8 mouse cellular contexts compared by ENCODE assay signal in genomic region chr13:23764324-23765171, GRCm38 (mm10). TPM values are rescaled to one million over a fixed set of nuclear protein-coding genes. Genes with fewer than 3 reads are reported as not detected.
A peak's percentile ranks its signal among the peaks of the same experiment; 100 is the strongest.
DNase-seq lines count a peak whose midpoint lies in the region; ATAC-seq and TF ChIP-seq lines count a peak whose summit lies in the region.

No protein-coding gene starts in this region.

- H3K36me3 ChIP-seq in hindbrain, embryonic 15.5 days, result no peaks in the 10 kb centered on the region
- H3K36me3 ChIP-seq in midbrain, postnatal 0 days (ENCODE audit: insufficient read depth, low read length), result no peaks in the 10 kb centered on the region

- H3K27ac ChIP-seq in layer of hippocampus, adult 2 months, result peak overlapping the region; percentile 86
- H3K27ac ChIP-seq in cortical plate, adult 2 months (ENCODE audit: insufficient read depth, low read length), result no peak overlapping the region
- H3K27ac ChIP-seq in hindbrain, embryonic 15.5 days (replicated peaks), result peak overlapping the region; percentile 87
- H3K27ac ChIP-seq in midbrain, postnatal 0 days (ENCODE audit: low read depth, low read length), result peak overlapping the region; percentile 67; the same call in 1 of the 2 replicates

- peak overlapping the region; percentile 69 for H3K4me3 ChIP-seq in layer of hippocampus, adult 2 months
- H3K4me3 ChIP-seq in cortical plate, adult 2 months (ENCODE audit: insufficient read depth, low read length), result peak overlapping the region; percentile 33; the same call in 1 of the 2 replicates
- H3K4me3 ChIP-seq in hindbrain, embryonic 15.5 days, result peak overlapping the region; percentile 56
- peak overlapping the region; percentile 58 for H3K4me3 ChIP-seq in midbrain, postnatal 0 days (ENCODE audit: low read depth, low read length)

- no peak for DNase-seq in layer of hippocampus, adult 2 months (ENCODE audit: low spot score in 2 of 2)
- DNase-seq in layer of hippocampus, adult 18-20 months (ENCODE audit: low spot score in 2 of 2), result no peak
- no peak for DNase-seq in midbrain, postnatal 0 days (ENCODE audit: low spot score)
- DNase-seq in cerebellum, adult 9-11 months, result no peak
- DNase-seq in gastrocnemius, postnatal 10 days, result no peak
- DNase-seq in thymus, postnatal 14 days, result no peak

- no peak for TF ChIP-seq POLR2A in cortical plate, adult 2 months (IDR thresholded peaks at IDR 0.05; ENCODE audit: extremely low read depth, insufficient read depth, low read length)

- H3K9me3 ChIP-seq in hindbrain, embryonic 15.5 days, result no peaks in the 10 kb centered on the region
- H3K9me3 ChIP-seq in midbrain, postnatal 0 days (ENCODE audit: low read length), result no peaks in the 10 kb centered on the region

- no peaks in the 10 kb centered on the region for H3K27me3 ChIP-seq in hindbrain, embryonic 15.5 days
- no peaks in the 10 kb centered on the region for H3K27me3 ChIP-seq in midbrain, postnatal 0 days (ENCODE audit: insufficient read depth, low read length)

- WGBS in hindbrain, embryonic 15.5 days, result 35% methylated on average over 12 of the region's 12 CpGs
- WGBS in midbrain, postnatal 0 days, result 36% methylated on average over 12 of the region's 12 CpGs

- TF ChIP-seq CTCF in layer of hippocampus, adult 2 months (conservative IDR thresholded peaks at IDR 0.05), result no peak
- TF ChIP-seq CTCF in cortical plate, adult 2 months (IDR thresholded peaks at IDR 0.05; ENCODE audit: extremely low read depth, insufficient read depth, low read length), result no peak
- no peak for TF ChIP-seq CTCF in midbrain, postnatal 0 days (IDR thresholded peaks at IDR 0.05)

- no peaks in the 10 kb centered on the region for H3K4me1 ChIP-seq in cortical plate, adult 2 months (ENCODE audit: control insufficient read depth, insufficient read depth, low read length)
- peaks cover 31% of the 10 kb centered on the region for H3K4me1 ChIP-seq in hindbrain, embryonic 15.5 days (replicated peaks)
- 0 out of 2 replicates have a peak, but pooled peaks cover 4% of the 10 kb centered on the region for H3K4me1 ChIP-seq in midbrain, postnatal 0 days (ENCODE audit: insufficient read depth, low read length)

- no peak for ATAC-seq in hindbrain, embryonic 15.5 days (ENCODE audit: low FRiP score, low read depth)
- ATAC-seq in midbrain, postnatal 0 days (ENCODE audit: low FRiP score), result no peak

- peak overlapping the region; percentile 87 for H3K4me2 ChIP-seq in hindbrain, embryonic 15.5 days
- H3K4me2 ChIP-seq in midbrain, postnatal 0 days (ENCODE audit: low read depth, low read length, poor library complexity, severe bottlenecking), result peak overlapping the region; percentile 82

- H3K9ac ChIP-seq in hindbrain, embryonic 15.5 days, result peak overlapping the region; percentile 61; the same call in 1 of the 2 replicates
- H3K9ac ChIP-seq in midbrain, postnatal 0 days (replicated peaks; ENCODE audit: low read length, poor library complexity, severe bottlenecking), result peak overlapping the region; percentile 65; the same call in 1 of the 2 replicates

RNA-seq across cellular contexts. Expression of gene Hist1h1a, which starts 1.1 kb away (rescaled TPM):
- total RNA-seq in layer of hippocampus, adult 2 months (2021), result 10 to 100 TPM; 18.5 to 18.9 TPM
- 10 to 100 TPM; 15.7 to 16.5 TPM for total RNA-seq in layer of hippocampus, adult 18-20 months (2021)
- 0.55 and 0.77 TPM in 2 replicates for polyA plus RNA-seq in cortical plate, adult 2 months (2012; rRNA removed)
- 0.75 and 0.84 TPM in 2 replicates for polyA plus RNA-seq in hindbrain, embryonic 15.5 days (2015; fragmentation: Nextera tagmentation; extraction: Ambion mirVana)
- total RNA-seq in midbrain, postnatal 0 days (2014; rRNA removed), result 90.8 and 138 TPM in 2 replicates
- polyA plus RNA-seq in midbrain, postnatal 0 days (2015; fragmentation: Nextera tagmentation; extraction: Ambion mirVana), result not detected in 2 replicates
- total RNA-seq in gastrocnemius, postnatal 10 days (2021), result 100 to 1,000 TPM; 124 to 147 TPM

RNA-seq across cellular contexts. Expression of gene Hist1h3a, which starts 2.4 kb away (rescaled TPM):
- 10 to 100 TPM; 35.0 to 41.6 TPM for total RNA-seq in layer of hippocampus, adult 2 months (2021)
- total RNA-seq in layer of hippocampus, adult 18-20 months (2021), result 10 to 100 TPM; 27.5 to 33.9 TPM
- 0.57 and 1.4 TPM in 2 replicates for polyA plus RNA-seq in cortical plate, adult 2 months (2012; rRNA removed)
- 0.35 and 2.4 TPM in 2 replicates for polyA plus RNA-seq in hindbrain, embryonic 15.5 days (2015; fragmentation: Nextera tagmentation; extraction: Ambion mirVana)
- 322 and 620 TPM in 2 replicates for total RNA-seq in midbrain, postnatal 0 days (2014; rRNA removed)
- 0.99 and 1.4 TPM in 2 replicates for polyA plus RNA-seq in midbrain, postnatal 0 days (2015; fragmentation: Nextera tagmentation; extraction: Ambion mirVana)
- 100 to 1,000 TPM; 159 to 176 TPM for total RNA-seq in gastrocnemius, postnatal 10 days (2021)

RNA-seq across cellular contexts. Expression of gene Hist1h4a, which starts 3.5 kb away (rescaled TPM):
- total RNA-seq in layer of hippocampus, adult 2 months (2021), result 10 to 100 TPM; 46.0 to 55.3 TPM
- 10 to 100 TPM; 42.9 to 49.4 TPM for total RNA-seq in layer of hippocampus, adult 18-20 months (2021)
- 4.2 and 9.6 TPM in 2 replicates for polyA plus RNA-seq in cortical plate, adult 2 months (2012; rRNA removed)
- 0.32 and 0.51 TPM in 2 replicates for polyA plus RNA-seq in hindbrain, embryonic 15.5 days (2015; fragmentation: Nextera tagmentation; extraction: Ambion mirVana)
- total RNA-seq in midbrain, postnatal 0 days (2014; rRNA removed), result 171 and 405 TPM in 2 replicates
- polyA plus RNA-seq in midbrain, postnatal 0 days (2015; fragmentation: Nextera tagmentation; extraction: Ambion mirVana), result not detected in 2 replicates
- total RNA-seq in gastrocnemius, postnatal 10 days (2021), result 100 to 1,000 TPM; 140 to 160 TPM

RNA-seq across cellular contexts. Expression of gene Trim38, which starts 5.2 kb away (rescaled TPM):
- not detected for total RNA-seq in layer of hippocampus, adult 2 months (2021)
- not detected for total RNA-seq in layer of hippocampus, adult 18-20 months (2021)
- polyA plus RNA-seq in cortical plate, adult 2 months (2012; rRNA removed), result 0.19 and 0.21 TPM in 2 replicates
- polyA plus RNA-seq in hindbrain, embryonic 15.5 days (2015; fragmentation: Nextera tagmentation; extraction: Ambion mirVana), result 0.10 TPM in 1 of 2 replicates, not detected in the other
- total RNA-seq in midbrain, postnatal 0 days (2014; rRNA removed), result not detected in 2 replicates
- 0.10 TPM in 1 of 2 replicates, not detected in the other for polyA plus RNA-seq in midbrain, postnatal 0 days (2015; fragmentation: Nextera tagmentation; extraction: Ambion mirVana)
- total RNA-seq in gastrocnemius, postnatal 10 days (2021), result not detected

RNA-seq across cellular contexts. Expression of gene Hist1h4b, which starts 7.7 kb away (rescaled TPM):
- total RNA-seq in layer of hippocampus, adult 2 months (2021), result 10 to 100 TPM; 70.9 to 73.8 TPM
- total RNA-seq in layer of hippocampus, adult 18-20 months (2021), result 10 to 100 TPM; 73.0 to 74.7 TPM
- polyA plus RNA-seq in cortical plate, adult 2 months (2012; rRNA removed), result 3.7 and 8.3 TPM in 2 replicates
- 1.1 and 1.9 TPM in 2 replicates for polyA plus RNA-seq in hindbrain, embryonic 15.5 days (2015; fragmentation: Nextera tagmentation; extraction: Ambion mirVana)
- total RNA-seq in midbrain, postnatal 0 days (2014; rRNA removed), result 143 and 315 TPM in 2 replicates
- polyA plus RNA-seq in midbrain, postnatal 0 days (2015; fragmentation: Nextera tagmentation; extraction: Ambion mirVana), result 1.6 and 2.0 TPM in 2 replicates
- 100 to 1,000 TPM; 131 to 149 TPM for total RNA-seq in gastrocnemius, postnatal 10 days (2021)
